Mouse (Mus musculus) midbrain, embryonic 14.5 days (tissue): ENCODE data around the gene Lzts2. TPM values are rescaled to one million over a fixed set of nuclear protein-coding genes. Genes with fewer than 3 reads are reported as not detected.

ENCODE experiments used
- ATAC-seq: fragments of 200-750 bp; cut with Nextera tagmentation; 2 replicates; pipeline ENCODE4 v1.8.0; 2017; ENCODE audit warnings: moderate number of reproducible peaks, moderate library complexity; ENCODE audit not compliant: low FRiP score, low TSS enrichment
- DNase-seq: peaks from one replicate; pipeline ENCODE4 v3.0.0-alpha.2; 2015
- H3K27ac ChIP-seq: fragments of 300-500 bp; sonication (generic); replicated peaks from 2 replicates; pipeline ENCODE4 v1.5.1; 2014; ENCODE audit warnings: mild to moderate bottlenecking, low read depth, low read length, moderate library complexity
- H3K27me3 ChIP-seq: fragments of 300-500 bp; sonication (generic); 2 replicates; pipeline ENCODE4 v1.6.1; 2014; ENCODE audit warnings: low read length, control low read depth, mixed read lengths; ENCODE audit not compliant: control insufficient read depth, insufficient read depth
- H3K36me3 ChIP-seq: fragments of 300-500 bp; sonication (generic); 2 replicates; pipeline ENCODE4 v1.6.1; 2014; ENCODE audit warnings: low read length, control low read depth; ENCODE audit not compliant: control insufficient read depth, insufficient read depth
- H3K4me1 ChIP-seq: fragments of 300-500 bp; sonication (generic); 2 replicates; pipeline ENCODE4 v1.6.1; 2014; ENCODE audit warnings: mild to moderate bottlenecking, antibody characterized with exemption, low read length, control low read depth; ENCODE audit not compliant: control insufficient read depth, insufficient read depth
- H3K4me2 ChIP-seq: fragments of 300-500 bp; sonication (generic); 2 replicates; pipeline ENCODE4 v1.6.1; 2014; ENCODE audit warnings: mild to moderate bottlenecking, low read length, moderate library complexity
- H3K4me3 ChIP-seq: fragments of 300-500 bp; sonication (generic); replicated peaks from 2 replicates; pipeline ENCODE4 v1.5.1; 2014; ENCODE audit warnings: low read depth, low read length
- H3K9ac ChIP-seq: fragments of 300-500 bp; sonication (generic); replicated peaks from 2 replicates; pipeline ENCODE4 v1.6.1; 2014; ENCODE audit warnings: mild to moderate bottlenecking, low read length, moderate library complexity
- H3K9me3 ChIP-seq: fragments of 300-500 bp; sonication (generic); 2 replicates; pipeline ENCODE4 v1.6.1; 2016; ENCODE audit warnings: low read length, control low read depth, mixed read lengths; ENCODE audit not compliant: control insufficient read depth
- WGBS: fragments of 180-500 bp; shearing (Covaris S2); extraction: QIAGEN DNeasy Blood & Tissue Kit; methylation state at CpG from one replicate; pipeline ENCODE4 v1.1.7; 2014; 5-methylcytosine and 5-hydroxymethylcytosine counted together
- polyA plus RNA-seq: library from polyadenylated mRNA; unstranded; fragments of >200 nt; fragmentation: Nextera tagmentation; extraction: Ambion mirVana; gene quantifications from 2 replicates; pipeline ENCODE4 v1.2.1, GENCODE M21; 2014

The Lzts2 gene
- polyA plus RNA-seq, 1 experiment from 2014 or later = 21.5 TPM

DNA sequence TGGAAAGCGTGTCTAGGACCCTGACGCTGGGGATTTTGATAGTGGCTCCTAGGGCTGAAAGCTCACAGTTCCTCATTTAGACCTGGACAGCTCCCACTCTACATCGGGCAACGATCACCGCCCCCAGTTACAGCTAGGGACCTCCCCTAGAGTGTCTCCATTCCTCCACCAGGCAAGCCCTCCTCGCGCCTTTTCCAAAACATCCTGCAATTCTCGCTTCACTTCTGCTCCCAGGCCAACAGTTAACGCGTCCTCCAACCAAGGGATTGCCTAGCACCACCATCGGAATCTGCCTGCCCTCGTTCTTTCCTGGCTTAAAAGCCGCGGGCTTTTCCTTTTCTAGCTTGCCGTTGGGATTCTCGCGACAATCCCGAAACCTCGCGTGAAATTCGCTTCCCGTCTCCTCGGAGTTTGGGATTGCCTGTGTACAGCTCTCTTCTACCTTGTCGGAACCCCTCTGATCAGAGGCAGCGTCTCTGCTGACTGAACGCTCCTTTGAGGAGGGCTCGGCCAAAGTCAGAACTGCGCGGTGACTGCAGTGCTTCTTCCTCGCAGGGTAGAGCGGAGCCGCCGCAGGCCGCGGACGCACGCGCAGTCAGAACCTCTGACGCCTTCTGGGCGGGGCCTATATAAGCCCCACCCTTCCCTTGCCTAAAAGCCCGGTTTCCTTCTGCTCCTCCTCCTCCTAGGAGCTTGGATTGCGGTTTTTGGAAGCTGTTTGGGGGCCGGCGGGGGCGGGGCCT, 60.5 kb downstream of the Lzts2 start, which contains the start of gene Kazald1:
Kazald1 (plus strand) TSS at position 662 of the 743 bp plus-strand sequence.
- Histone ChIP-seq H3K4me1 (peaks cover 12% of the 10 kb centered on the region; the same call in 1 of the 2 replicates), H3K9ac (peak within 1 kb of the TSS; percentile 74), H3K4me2 (peak within 1 kb of the TSS; percentile 99), H3K9me3 (no peaks in the 10 kb centered on the region), H3K36me3 (no peaks in the 10 kb centered on the region), H3K4me3 (peak within 1 kb of the TSS; percentile 65), H3K27me3 (peaks cover 43% of the 10 kb centered on the region), H3K27ac (peak within 1 kb of the TSS; percentile 92)
- peak; percentile 85 for ATAC-seq
- peak; percentile 96 for DNase-seq
- under 1% methylated on average over 45 of the region's 45 CpGs for WGBS

DNA sequence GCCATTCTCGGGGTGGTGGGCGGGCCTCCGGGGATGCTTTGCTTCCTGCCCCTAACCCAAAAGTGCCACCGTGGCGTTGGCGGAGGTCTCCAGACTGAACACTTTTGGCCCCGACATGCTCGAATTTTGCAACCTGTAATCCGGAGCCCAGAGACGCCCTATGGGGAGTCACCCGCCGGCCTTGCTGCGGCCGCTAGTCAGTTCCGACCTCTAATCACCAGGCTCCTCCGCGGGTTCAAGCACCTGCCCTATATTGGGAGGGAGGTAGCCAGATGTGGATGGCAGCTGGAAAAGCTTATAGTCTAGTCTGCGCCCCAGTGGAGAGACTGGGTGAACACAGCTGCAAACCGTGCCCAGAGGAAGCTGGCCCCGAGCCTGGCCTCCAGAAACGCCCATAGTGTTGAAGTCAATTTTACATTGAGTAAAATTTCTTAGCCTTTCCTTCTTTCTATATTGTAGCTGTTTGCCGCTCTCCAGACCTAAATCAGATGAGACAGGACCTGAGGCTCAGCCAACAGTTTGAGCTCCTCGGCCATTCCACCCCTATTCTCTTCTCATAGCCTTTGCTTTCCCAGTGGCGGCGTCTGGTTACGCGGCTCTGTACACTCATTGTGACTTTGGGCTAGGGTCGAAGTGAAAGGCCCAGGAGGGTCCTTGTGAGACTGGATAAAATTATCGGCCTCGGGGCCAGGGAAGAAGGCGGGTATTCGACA, 61.3 kb downstream of the Lzts2 start:
- Histone ChIP-seq H3K27me3 (peaks cover 49% of the 10 kb centered on the region), H3K27ac (peak overlapping the region; percentile 92; the same call in 1 of the 2 replicates)

DNA sequence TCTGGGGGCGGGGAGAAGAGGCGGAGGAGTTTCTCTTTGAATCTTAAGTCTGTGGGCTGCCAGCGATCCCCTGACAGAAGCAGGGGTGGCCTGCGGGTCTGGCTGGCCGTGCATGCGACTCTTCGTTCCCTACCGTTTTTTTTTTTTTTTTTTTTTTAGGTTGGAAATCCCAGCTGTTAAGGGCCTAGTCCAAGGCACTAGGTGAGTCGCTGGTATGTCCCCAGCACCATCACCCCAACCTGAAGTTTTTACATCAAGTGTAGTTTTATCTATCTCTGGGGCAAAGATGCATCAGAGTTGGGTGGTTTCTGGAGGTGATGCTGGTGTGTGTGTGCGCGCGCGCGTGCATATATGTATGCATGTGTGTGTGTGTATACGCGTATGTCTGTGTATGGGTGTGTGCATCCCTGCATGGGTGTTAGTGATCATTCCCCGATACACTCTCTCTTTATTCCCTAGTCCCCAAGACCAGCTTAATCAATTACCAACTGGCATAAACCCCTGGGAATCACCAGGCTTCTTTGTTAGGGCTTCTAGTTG, 61.9 kb downstream of the Lzts2 start:
- no peak for ATAC-seq
- H3K9ac ChIP-seq = no peak overlapping the region

More for the DNA sequence above, 61.3 kb downstream of the Lzts2 start:
- no peaks in the 10 kb centered on the region for H3K9me3 ChIP-seq
- peak overlapping the region; percentile 65 for H3K4me3 ChIP-seq
- ATAC-seq (peak; percentile 14; the same call in 1 of the 2 replicates), DNase-seq (no peak)
- peaks cover 19% of the 10 kb centered on the region; the same call in 1 of the 2 replicates for H3K4me1 ChIP-seq
- H3K9ac ChIP-seq = peak overlapping the region; percentile 74
- under 1% methylated on average over 32 of the region's 32 CpGs for WGBS
- H3K36me3 ChIP-seq = no peaks in the 10 kb centered on the region
- peak overlapping the region; percentile 99 for H3K4me2 ChIP-seq

More for the DNA sequence above, 61.9 kb downstream of the Lzts2 start:
- DNase-seq = peak; percentile 16
- peak overlapping the region; percentile 65 for H3K4me3 ChIP-seq
- peaks cover 55% of the 10 kb centered on the region for H3K27me3 ChIP-seq
- WGBS = 6% methylated on average over 17 of the region's 17 CpGs
- H3K4me1 ChIP-seq = peaks cover 25% of the 10 kb centered on the region; the same call in 1 of the 2 replicates
- no peak overlapping the region for H3K27ac ChIP-seq
- no peaks in the 10 kb centered on the region for H3K9me3 ChIP-seq
- H3K36me3 ChIP-seq = no peaks in the 10 kb centered on the region
- peak overlapping the region; percentile 99 for H3K4me2 ChIP-seq

Other genes starting within 250 kb of the Lzts2 start
- 31.0 and 37.4 TPM in 2 replicates for gene Slf2, start 83.3 kb upstream of the Lzts2 start, polyA plus RNA-seq
- 17.6 and 18.6 TPM in 2 replicates for gene Sema4g, start 25.3 kb upstream of the Lzts2 start, polyA plus RNA-seq
- gene Twnk, start 8.8 kb upstream of the Lzts2 start, polyA plus RNA-seq = 9.7 and 10.3 TPM in 2 replicates
- gene Mrpl43, start 8.0 kb upstream of the Lzts2 start, polyA plus RNA-seq = 77.8 and 92.4 TPM in 2 replicates
- gene Pdzd7, start 31.3 kb downstream of the Lzts2 start, polyA plus RNA-seq = 2.4 and 2.8 TPM in 2 replicates
- 71.1 and 72.7 TPM in 2 replicates for gene Sfxn3, start 33.1 kb downstream of the Lzts2 start, polyA plus RNA-seq
- 0.72 and 1.4 TPM in 2 replicates for gene Kazald1, start 60.8 kb downstream of the Lzts2 start, polyA plus RNA-seq
- not detected in 2 replicates for gene Tlx1, start 136.3 kb downstream of the Lzts2 start, polyA plus RNA-seq
- gene Lbx1, start 221.4 kb downstream of the Lzts2 start, polyA plus RNA-seq = 0.49 and 0.65 TPM in 2 replicates